Mouse (Mus musculus) kidney, adult 11 months (tissue): ENCODE measurements around the gene Ltbr.

Source experiments
- DNase-seq: peaks from one replicate; pipeline ENCODE4 v3.0.0; 2022

The Ltbr gene

GRCm38 (mm10) chr6:125313546-125314230 is at the start of gene Ltbr:
TSS of gene Ltbr (minus strand) at chr6:125313885.
- peak; percentile 87 for DNase-seq

GRCm38 (mm10) chr6:125363021-125363420 is 49.3 kb upstream of the Ltbr start:
- no peak for DNase-seq

GRCm38 (mm10) chr6:125361467-125362291 is 48.0 kb upstream of the Ltbr start:
- peak; percentile 70 for DNase-seq

- DNase-seq = no peak
These were observed 47.2 kb upstream of the Ltbr start for GRCm38 (mm10) chr6:125360846-125361245.

- no peak for DNase-seq
These were observed 46.3 kb upstream of the Ltbr start for GRCm38 (mm10) chr6:125359999-125360398.

- DNase-seq = no peak
These were observed 43.6 kb upstream of the Ltbr start for GRCm38 (mm10) chr6:125357334-125357733.

GRCm38 (mm10) chr6:125356264-125356663 is 42.6 kb upstream of the Ltbr start:
- no peak for DNase-seq

GRCm38 (mm10) chr6:125355197-125355741 is 41.6 kb upstream of the Ltbr start:
- no peak for DNase-seq

GRCm38 (mm10) chr6:125354352-125355151 is 40.9 kb upstream of the Ltbr start:
- peak; percentile 83 for DNase-seq

GRCm38 (mm10) chr6:125353655-125354054 is 40.0 kb upstream of the Ltbr start:
- no peak for DNase-seq

- DNase-seq = no peak
These were observed 39.5 kb upstream of the Ltbr start for GRCm38 (mm10) chr6:125353221-125353620.

GRCm38 (mm10) chr6:125352811-125353210 is 39.1 kb upstream of the Ltbr start:
- DNase-seq = no peak

- no peak for DNase-seq
These were observed 38.3 kb upstream of the Ltbr start for GRCm38 (mm10) chr6:125352046-125352384.

GRCm38 (mm10) chr6:125351368-125352045 is 37.8 kb upstream of the Ltbr start:
- peak; percentile 41 for DNase-seq

- no peak for DNase-seq
These were observed 37.3 kb upstream of the Ltbr start for GRCm38 (mm10) chr6:125350995-125351324.

GRCm38 (mm10) chr6:125350231-125350994 is 36.7 kb upstream of the Ltbr start:
- DNase-seq = no peak

GRCm38 (mm10) chr6:125349575-125350230 is 36.0 kb upstream of the Ltbr start:
- DNase-seq = peak; percentile 70

- no peak for DNase-seq
These were observed 35.3 kb upstream of the Ltbr start, which contains the start of gene Tnfrsf1a for GRCm38 (mm10) chr6:125348721-125349574. TSS of gene Tnfrsf1a (plus strand) at chr6:125349362.

- peak; percentile 62 for DNase-seq
These were observed 32.3 kb upstream of the Ltbr start for GRCm38 (mm10) chr6:125346029-125346428.

GRCm38 (mm10) chr6:125345625-125346024 is 31.9 kb upstream of the Ltbr start:
- no peak for DNase-seq
